ENCODE assay signal across 9 mouse cellular contexts in genomic region chr5:65326212-65326611, GRCm38 (mm10). TPM values are rescaled to one million over a fixed set of nuclear protein-coding genes. Genes with fewer than 3 reads are reported as not detected.
DNase-seq lines count a peak whose midpoint lies in the region; ATAC-seq and TF ChIP-seq lines count a peak whose summit lies in the region.
"Had no signal": no experiment of that assay in that cellular context is flagged by ENCODE, and none has a peak within 500 bp of the region (broad histone marks: within the 10 kb centered on the region; RNA-seq: fewer than 3 reads in every experiment).

No protein-coding gene starts in this region.

- H3K9me3 ChIP-seq in MEL (replicated peaks; ENCODE audit: insufficient read depth, low read length), result no peaks in the 10 kb centered on the region
- H3K9me3 ChIP-seq in megakaryocyte, embryonic 14.5 days, result no peaks in the 10 kb centered on the region
- H3K9me3 ChIP-seq in midbrain, embryonic 13.5 days, result no peaks in the 10 kb centered on the region

- TF ChIP-seq CTCF in kidney, adult 2 months (conservative IDR thresholded peaks at IDR 0.05; ENCODE audit: insufficient read depth, insufficient read length, low read depth, low read length), result no peak
- no peak for TF ChIP-seq CTCF in MEL (IDR thresholded peaks at IDR 0.05 in 2 of 3, conservative IDR thresholded peaks at IDR 0.05 in 1 of 3; ENCODE audit: control insufficient read depth in 1 of 3, insufficient read depth in 1 of 3, low read depth in 2 of 3, low read length in 3 of 3, poor library complexity in 1 of 3, severe bottlenecking in 1 of 3)

- peaks cover 35% of the 10 kb centered on the region for H3K79me2 ChIP-seq in MEL (ENCODE audit: control insufficient read depth, insufficient read depth, low read length, poor library complexity)

- peak overlapping the region; percentile 72; the same call in 1 of the 2 replicates for H3K27ac ChIP-seq in kidney, adult 2 months (ENCODE audit: insufficient read depth, low read depth, low read length)
- 0 out of 2 replicates have a peak overlapping the region, but pooled peaks have one; percentile 0 for H3K27ac ChIP-seq in MEL (ENCODE audit: control insufficient read depth, low read depth, low read length)
- no peak overlapping the region for H3K27ac ChIP-seq in midbrain, embryonic 13.5 days

- no peak for TF ChIP-seq RAD21 in MEL (IDR thresholded peaks at IDR 0.05; ENCODE audit: low read depth, low read length)

- DNase-seq in kidney, adult 2 months, result peak; percentile 49
- no peak for DNase-seq in kidney, adult 18-20 months
- peak; percentile 42 for DNase-seq in MEL (ENCODE audit: low read depth, low spot score)
- DNase-seq in heart, postnatal 4 days, result peak; percentile 11
- DNase-seq in embryo, embryonic 11 days, result no peak
- DNase-seq in right cerebral cortex, postnatal 25 days, result no peak

- 54% methylated on average over 5 of the region's 5 CpGs for WGBS in kidney, adult 2 months
- WGBS in midbrain, embryonic 13.5 days, result 76% methylated on average over 5 of the region's 5 CpGs

- no peak for TF ChIP-seq POLR2A in kidney, adult 2 months (IDR thresholded peaks at IDR 0.05; ENCODE audit: low read depth, low read length)
- no peak for TF ChIP-seq POLR2A in MEL (IDR thresholded peaks at IDR 0.05; ENCODE audit: control insufficient read depth in 1 of 2, insufficient read depth in 1 of 2, low read depth in 1 of 2, low read length in 2 of 2, poor library complexity in 1 of 2)

- H3K27me3 ChIP-seq in kidney, adult 2 months (replicated peaks; ENCODE audit: control insufficient read depth, insufficient read depth, low read length), result no peaks in the 10 kb centered on the region
- H3K27me3 ChIP-seq in MEL (ENCODE audit: control insufficient read depth in 1 of 2, insufficient read depth in 2 of 2, low read length in 2 of 2), result no peaks in the 10 kb centered on the region
- no peaks in the 10 kb centered on the region for H3K27me3 ChIP-seq in megakaryocyte, embryonic 14.5 days (replicated peaks)
- H3K27me3 ChIP-seq in midbrain, embryonic 13.5 days, result no peaks in the 10 kb centered on the region

- peak overlapping the region; percentile 33; the same call in 1 of the 2 replicates for H3K4me3 ChIP-seq in kidney, adult 2 months (ENCODE audit: insufficient read depth, low read depth, low read length)
- peak overlapping the region; percentile 26 to 61 for H3K4me3 ChIP-seq in MEL (ENCODE audit: control insufficient read depth in 1 of 2, insufficient read depth in 1 of 2, low read depth in 2 of 2, low read length in 2 of 2)
- peak overlapping the region; percentile 89 for H3K4me3 ChIP-seq in megakaryocyte, embryonic 14.5 days (replicated peaks)
- no peak overlapping the region for H3K4me3 ChIP-seq in midbrain, embryonic 13.5 days (replicated peaks)

- peaks cover 7% of the 10 kb centered on the region; the same call in 1 of the 2 replicates for H3K4me1 ChIP-seq in kidney, adult 2 months (ENCODE audit: control insufficient read depth, insufficient read depth, low read length)
- H3K4me1 ChIP-seq in MEL (ENCODE audit: control insufficient read depth in 1 of 2, insufficient read depth in 2 of 2, low read length in 2 of 2), result peaks cover 9 to 12% of the 10 kb centered on the region in 2 experiments; a peak in 3 of 4 replicates
- H3K4me1 ChIP-seq in megakaryocyte, embryonic 14.5 days, result peaks cover 55% of the 10 kb centered on the region
- no peaks in the 10 kb centered on the region for H3K4me1 ChIP-seq in midbrain, embryonic 13.5 days (replicated peaks)

- no peak for ATAC-seq in midbrain, embryonic 13.5 days

- H3K9ac ChIP-seq in MEL (ENCODE audit: control insufficient read depth, low read depth, low read length, poor library complexity, severe bottlenecking), result peak overlapping the region; percentile 1
- no peak overlapping the region for H3K9ac ChIP-seq in midbrain, embryonic 13.5 days (replicated peaks)

- no peak overlapping the region for H3K4me2 ChIP-seq in midbrain, embryonic 13.5 days (replicated peaks)

- H3K36me3 ChIP-seq in kidney, adult 2 months (ENCODE audit: control insufficient read depth, insufficient read depth, low read length), result no peaks in the 10 kb centered on the region
- H3K36me3 ChIP-seq in MEL (ENCODE audit: control insufficient read depth in 1 of 2, insufficient read depth in 2 of 2, low read length in 2 of 2), result peaks cover 3 to 12% of the 10 kb centered on the region in 2 experiments
- H3K36me3 ChIP-seq in megakaryocyte, embryonic 14.5 days (replicated peaks; ENCODE audit: low read length), result peaks cover 17% of the 10 kb centered on the region
- no peaks in the 10 kb centered on the region for H3K36me3 ChIP-seq in midbrain, embryonic 13.5 days

- TF ChIP-seq EP300 in MEL (IDR thresholded peaks at IDR 0.05; ENCODE audit: low read depth in 1 of 2, low read length in 2 of 2), result no peak

TF ChIP-seq in MEL, 35 proteins besides CTCF, POLR2A, EP300 and RAD21:
- TF ChIP-seq MEF2A (IDR thresholded peaks at IDR 0.05; ENCODE audit: extremely low read depth, insufficient replicate concordance, low read depth, low read length, poor library complexity, severe bottlenecking) (0 out of 2 replicates have a peak, but pooled peaks have one; percentile 35), ETS1 (IDR thresholded peaks at IDR 0.05; ENCODE audit: low read depth, low read length) (peak; percentile 59), ELF1 (IDR thresholded peaks at IDR 0.05; ENCODE audit: low read depth, low read length) (no peak), ZNF384 (IDR thresholded peaks at IDR 0.05; ENCODE audit: low read depth, low read length) (0 out of 2 replicates have a peak, but pooled peaks have one; percentile 3)
TF ChIP-seq in MEL: peak in this region for 3.

RNA-seq across cellular contexts. Expression of gene Rfc1, which starts 9.3 kb away (rescaled TPM):
- polyA plus RNA-seq in kidney, adult 2 months (2012; rRNA removed), result 9.1 and 10.9 TPM in 2 replicates
- 50.2 and 50.6 TPM in 2 replicates for total RNA-seq in MEL (2012; rRNA removed)
- 1,000 to 10,000 TPM in 1 of 2 experiments, 10 to 100 TPM in 1; 51.5 to 2,723 TPM for polyA plus RNA-seq in MEL (2012; ENCODE audit: insufficient read depth in 1 of 2, insufficient read length in 2 of 2, low read depth in 1 of 2, low replicate concordance in 2 of 2, missing spikeins in 1 of 2)
- 10 to 100 TPM; 36.9 to 37.7 TPM for total RNA-seq in heart, postnatal 4 days (2021)
- 2.0 TPM in 1 of 2 replicates, not detected in the other for polyA plus RNA-seq in megakaryocyte, embryonic 14.5 days (2012; ENCODE audit: insufficient read depth, low replicate concordance)
- polyA plus RNA-seq in midbrain, embryonic 13.5 days (2015; fragmentation: Nextera tagmentation; extraction: Ambion mirVana), result 35.4 and 42.8 TPM in 2 replicates

RNA-seq across cellular contexts. Expression of gene Klb, which starts 21.9 kb away (rescaled TPM):
- 1.5 and 1.8 TPM in 2 replicates for polyA plus RNA-seq in kidney, adult 2 months (2012; rRNA removed)
- not detected in 2 replicates for total RNA-seq in MEL (2012; rRNA removed)
- under 1 TPM in 1 of 2 experiments, not detected in 1; 0.04 TPM for polyA plus RNA-seq in MEL (2012; ENCODE audit: insufficient read depth in 1 of 2, insufficient read length in 2 of 2, low read depth in 1 of 2, low replicate concordance in 2 of 2, missing spikeins in 1 of 2)
- total RNA-seq in heart, postnatal 4 days (2021), result under 1 TPM; 0.31 to 0.47 TPM
- polyA plus RNA-seq in megakaryocyte, embryonic 14.5 days (2012; ENCODE audit: insufficient read depth, low replicate concordance), result not detected in 2 replicates
- polyA plus RNA-seq in midbrain, embryonic 13.5 days (2015; fragmentation: Nextera tagmentation; extraction: Ambion mirVana), result 0.09 and 0.10 TPM in 2 replicates
- polyA plus RNA-seq: embryonic facial prominence, embryonic 11.5 days had no signal

Comparison
In these comparisons a context has a peak if more than half of its experiments do, and no peak if none do; other contexts are left out.
1. DNase-seq: peak in kidney, adult 2 months (single experiment), MEL (single experiment) and heart, postnatal 4 days (single experiment); none in kidney, adult 18-20 months (single experiment), embryo, embryonic 11 days (single experiment) and right cerebral cortex, postnatal 25 days (single experiment).